Mouse (Mus musculus) heart, embryonic 13.5 days (tissue): ENCODE results near the gene Col19a1. TPM values are rescaled to one million over a fixed set of nuclear protein-coding genes. Genes with fewer than 3 reads are reported as not detected.

Source experiments
- ATAC-seq: fragments of 200-750 bp; cut with Nextera tagmentation; 2 replicates; pipeline ENCODE4 v1.8.0; 2017; ENCODE audit warnings: moderate TSS enrichment; ENCODE audit not compliant: insufficient number of reproducible peaks, low FRiP score, low TSS enrichment; ENCODE audit errors: extremely low read depth
- H3K27ac ChIP-seq: fragments of 300-500 bp; sonication (generic); replicated peaks from 2 replicates; pipeline ENCODE4 v1.5.1; 2015; ENCODE audit warnings: moderate library complexity, mild to moderate bottlenecking, inconsistent platforms
- H3K27me3 ChIP-seq: fragments of 300-500 bp; sonication (generic); replicated peaks from 2 replicates; pipeline ENCODE4 v1.6.1; 2015; ENCODE audit warnings: mild to moderate bottlenecking, inconsistent platforms
- H3K36me3 ChIP-seq: fragments of 300-500 bp; sonication (generic); 2 replicates; pipeline ENCODE4 v1.6.1; 2015; ENCODE audit warnings: mild to moderate bottlenecking, inconsistent platforms
- H3K4me1 ChIP-seq: fragments of 300-500 bp; sonication (generic); 2 replicates; pipeline ENCODE4 v1.6.1; 2015; ENCODE audit warnings: inconsistent platforms
- H3K4me2 ChIP-seq: fragments of 300-500 bp; sonication (generic); 2 replicates; pipeline ENCODE4 v1.6.1; 2015; ENCODE audit warnings: inconsistent platforms, mild to moderate bottlenecking, moderate library complexity
- H3K4me3 ChIP-seq: fragments of 300-500 bp; sonication (generic); 2 replicates; pipeline ENCODE4 v1.5.1; 2015; ENCODE audit warnings: moderate library complexity, mild to moderate bottlenecking, inconsistent platforms
- H3K9ac ChIP-seq: fragments of 300-500 bp; sonication (generic); 2 replicates; pipeline ENCODE4 v1.6.1; 2015; ENCODE audit warnings: inconsistent platforms, mild to moderate bottlenecking, moderate library complexity
- H3K9me3 ChIP-seq: fragments of 300-500 bp; sonication (generic); 2 replicates; pipeline ENCODE4 v1.6.1; 2016; ENCODE audit warnings: inconsistent platforms
- WGBS: fragments of 180-500 bp; shearing (Covaris S2); methylation state at CpG from one replicate; pipeline ENCODE4 v1.1.7; 2015; ENCODE audit warnings: mixed read lengths; 5-methylcytosine and 5-hydroxymethylcytosine counted together
- polyA plus RNA-seq: library from polyadenylated mRNA; unstranded; fragments of >200 nt; fragmentation: Nextera tagmentation; extraction: Ambion mirVana; gene quantifications from 2 replicates; pipeline ENCODE4 v1.2.1, GENCODE M21; 2015

Gene Col19a1
- polyA plus RNA-seq, 1 experiment from 2014 or later, result not detected

GRCm38 (mm10) chr1:24364775-24365174, 222.5 kb downstream of the Col19a1 start:
- Histone ChIP-seq H3K4me1 (no peaks in the 10 kb centered on the region), H3K27ac (no peak overlapping the region), H3K4me2 (no peak overlapping the region), H3K27me3 (no peaks in the 10 kb centered on the region), H3K36me3 (no peaks in the 10 kb centered on the region), H3K9me3 (no peaks in the 10 kb centered on the region), H3K9ac (no peak overlapping the region), H3K4me3 (no peak overlapping the region)
- WGBS, result 71% methylated on average over 7 of the region's 7 CpGs
- ATAC-seq, result no peak

GRCm38 (mm10) chr1:24361990-24362635, 225.2 kb downstream of the Col19a1 start:
- Histone ChIP-seq H3K9me3 (no peaks in the 10 kb centered on the region), H3K4me3 (no peak overlapping the region), H3K4me1 (no peaks in the 10 kb centered on the region), H3K27ac (no peak overlapping the region), H3K4me2 (no peak overlapping the region), H3K9ac (no peak overlapping the region), H3K27me3 (no peaks in the 10 kb centered on the region), H3K36me3 (no peaks in the 10 kb centered on the region)
- WGBS, result 82% methylated on average over 13 of the region's 13 CpGs
- ATAC-seq, result no peak

- no peak for ATAC-seq
- no peaks in the 10 kb centered on the region for H3K27me3 ChIP-seq
- no peak overlapping the region for H3K9ac ChIP-seq
- no peaks in the 10 kb centered on the region for H3K4me1 ChIP-seq
- H3K27ac ChIP-seq, result no peak overlapping the region
- no peak overlapping the region for H3K4me2 ChIP-seq
- 85% methylated on average over 13 of the region's 13 CpGs for WGBS
- H3K9me3 ChIP-seq, result no peaks in the 10 kb centered on the region
- H3K4me3 ChIP-seq, result no peak overlapping the region
- no peaks in the 10 kb centered on the region for H3K36me3 ChIP-seq
Observed at GRCm38 (mm10) chr1:24349462-24350217, 237.6 kb downstream of the Col19a1 start.

- 68% methylated on average over 5 of the region's 5 CpGs for WGBS
Observed at GRCm38 (mm10) chr1:24347621-24348160, 239.6 kb downstream of the Col19a1 start.

GRCm38 (mm10) chr1:24337556-24338275, 249.6 kb downstream of the Col19a1 start:
- Histone ChIP-seq H3K9ac (no peak overlapping the region), H3K27me3 (no peaks in the 10 kb centered on the region), H3K9me3 (no peaks in the 10 kb centered on the region), H3K36me3 (no peaks in the 10 kb centered on the region), H3K4me1 (no peaks in the 10 kb centered on the region), H3K27ac (no peak overlapping the region), H3K4me3 (no peak overlapping the region), H3K4me2 (no peak overlapping the region)
- 75% methylated on average over 10 of the region's 10 CpGs for WGBS
- ATAC-seq, result no peak

More at GRCm38 (mm10) chr1:24347621-24348160, 239.6 kb downstream of the Col19a1 start:
- ATAC-seq, result no peak
- Histone ChIP-seq H3K36me3 (no peaks in the 10 kb centered on the region), H3K4me3 (no peak overlapping the region), H3K4me2 (no peak overlapping the region), H3K27me3 (no peaks in the 10 kb centered on the region), H3K9ac (no peak overlapping the region), H3K27ac (no peak overlapping the region), H3K4me1 (no peaks in the 10 kb centered on the region), H3K9me3 (no peaks in the 10 kb centered on the region)

GRCm38 (mm10) chr1:24336051-24336450, 251.2 kb downstream of the Col19a1 start:
- H3K36me3 ChIP-seq, result no peaks in the 10 kb centered on the region
- no peak overlapping the region for H3K9ac ChIP-seq
- no peaks in the 10 kb centered on the region for H3K9me3 ChIP-seq
- no peak overlapping the region for H3K4me3 ChIP-seq
- no peaks in the 10 kb centered on the region for H3K4me1 ChIP-seq
- H3K27me3 ChIP-seq, result no peaks in the 10 kb centered on the region
- ATAC-seq, result no peak
- no peak overlapping the region for H3K27ac ChIP-seq
- H3K4me2 ChIP-seq, result no peak overlapping the region
- WGBS, result 74% methylated on average over 3 of the region's 3 CpGs

- no peak for ATAC-seq
- no peaks in the 10 kb centered on the region for H3K4me1 ChIP-seq
- H3K9ac ChIP-seq, result no peak overlapping the region
- WGBS, result 75% methylated on average over 6 of the region's 6 CpGs
- H3K4me3 ChIP-seq, result no peak overlapping the region
- no peaks in the 10 kb centered on the region for H3K36me3 ChIP-seq
- no peak overlapping the region for H3K27ac ChIP-seq
- H3K9me3 ChIP-seq, result no peaks in the 10 kb centered on the region
- no peaks in the 10 kb centered on the region for H3K27me3 ChIP-seq
- H3K4me2 ChIP-seq, result no peak overlapping the region
Observed at GRCm38 (mm10) chr1:24316961-24317589, 270.2 kb downstream of the Col19a1 start.

GRCm38 (mm10) chr1:24316490-24316889, 270.8 kb downstream of the Col19a1 start:
- H3K4me2 ChIP-seq, result no peak overlapping the region
- ATAC-seq, result no peak

GRCm38 (mm10) chr1:24310847-24311246, 276.4 kb downstream of the Col19a1 start:
- no peaks in the 10 kb centered on the region for H3K4me1 ChIP-seq
- no peaks in the 10 kb centered on the region for H3K27me3 ChIP-seq
- H3K9ac ChIP-seq, result no peak overlapping the region
- no peak overlapping the region for H3K4me3 ChIP-seq
- H3K36me3 ChIP-seq, result no peaks in the 10 kb centered on the region
- 65% methylated on average over 4 of the region's 4 CpGs for WGBS
- no peak overlapping the region for H3K27ac ChIP-seq
- no peak for ATAC-seq
- no peaks in the 10 kb centered on the region for H3K9me3 ChIP-seq
- H3K4me2 ChIP-seq, result no peak overlapping the region

More at GRCm38 (mm10) chr1:24316490-24316889, 270.8 kb downstream of the Col19a1 start:
- no peaks in the 10 kb centered on the region for H3K36me3 ChIP-seq
- no peak overlapping the region for H3K4me3 ChIP-seq
- WGBS, result 81% methylated on average over 3 of the region's 3 CpGs
- no peaks in the 10 kb centered on the region for H3K4me1 ChIP-seq
- no peaks in the 10 kb centered on the region for H3K9me3 ChIP-seq
- no peak overlapping the region for H3K9ac ChIP-seq
- H3K27ac ChIP-seq, result no peak overlapping the region
- no peaks in the 10 kb centered on the region for H3K27me3 ChIP-seq

GRCm38 (mm10) chr1:24310193-24310592, 277.1 kb downstream of the Col19a1 start:
- Histone ChIP-seq H3K9ac (no peak overlapping the region), H3K27ac (no peak overlapping the region), H3K4me1 (no peaks in the 10 kb centered on the region), H3K27me3 (no peaks in the 10 kb centered on the region), H3K9me3 (no peaks in the 10 kb centered on the region), H3K36me3 (no peaks in the 10 kb centered on the region), H3K4me3 (no peak overlapping the region), H3K4me2 (no peak overlapping the region)
- no peak for ATAC-seq
- 50% methylated on average over 2 of the region's 2 CpGs for WGBS

- no peak overlapping the region for H3K27ac ChIP-seq
- H3K4me2 ChIP-seq, result no peak overlapping the region
- H3K4me3 ChIP-seq, result no peak overlapping the region
- no peak overlapping the region for H3K9ac ChIP-seq
- H3K27me3 ChIP-seq, result no peaks in the 10 kb centered on the region
- 79% methylated on average over 7 of the region's 7 CpGs for WGBS
- H3K4me1 ChIP-seq, result no peaks in the 10 kb centered on the region
- H3K36me3 ChIP-seq, result no peaks in the 10 kb centered on the region
- no peaks in the 10 kb centered on the region for H3K9me3 ChIP-seq
- ATAC-seq, result no peak
Observed at GRCm38 (mm10) chr1:24303077-24303476, 284.2 kb downstream of the Col19a1 start.
